Mouse (Mus musculus) ES-E14 (cell line): ENCODE measurements around the gene Wdr83.

Source experiments
- HCFC1 ChIP-seq: IDR thresholded peaks from 2 replicates; pipeline ENCODE4 v1.6.1; 2012; ENCODE audit warnings: low read length, inconsistent platforms, borderline replicate concordance; ENCODE audit not compliant: insufficient read depth
- MAFK ChIP-seq: IDR thresholded peaks from 2 replicates; pipeline ENCODE4 v1.6.1; 2014; ENCODE audit warnings: mild to moderate bottlenecking, low read depth, low read length, inconsistent platforms; ENCODE audit not compliant: insufficient read depth

DNA sequence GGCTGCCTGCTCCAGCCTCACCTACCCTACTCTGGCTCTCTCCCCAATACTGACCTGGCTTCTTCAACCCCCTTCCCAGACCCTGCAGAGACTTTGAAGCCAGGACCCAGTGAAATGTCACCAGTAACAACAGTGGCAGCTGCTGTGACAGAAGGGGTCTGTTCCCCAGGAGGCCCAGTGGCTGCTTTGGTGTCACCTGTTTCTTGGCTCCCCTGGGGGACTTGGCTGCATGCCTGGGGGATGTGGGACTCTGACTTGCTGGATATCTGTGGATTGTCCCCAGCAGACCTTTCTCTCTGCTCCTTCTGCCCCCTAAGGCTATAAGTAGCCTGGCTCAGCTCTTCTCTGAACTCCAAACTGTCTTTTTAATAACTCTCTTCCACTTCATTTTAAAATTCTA is 13.1 kb downstream of the Wdr83 start, which contains the start of gene Gm5741:
- TF ChIP-seq HCFC1 (no peak), MAFK (no peak)
